Mouse (Mus musculus): ENCODE measurements at regions not wholly inside any gene's neighbourhood (a gene's known extent, or its start where the extent isn't known, plus 50 kb on each side); places are given as distances from the start of the nearest gene placed in this dataset.

- no peak for DNase-seq
These were observed 57.7 kb downstream of the Rpl14 start for GRCm38 (mm10) chr9:120628794-120629560.

- no peak for DNase-seq
These were observed 58.4 kb downstream of the Rpl14 start for GRCm38 (mm10) chr9:120629609-120630008.

GRCm38 (mm10) chr9:120632821-120633220 lies 61.6 kb downstream of the Rpl14 start:
- DNase-seq, result peak; percentile 29

- no peak for DNase-seq
These were observed 71.4 kb downstream of the Rpl14 start for GRCm38 (mm10) chr9:120642656-120643055.

GRCm38 (mm10) chr9:120643371-120643770 lies 72.1 kb downstream of the Rpl14 start:
- no peak for DNase-seq

GRCm38 (mm10) chr9:120645776-120646175 lies 74.5 kb downstream of the Rpl14 start:
- no peak for DNase-seq

- DNase-seq, result no peak
These were observed 75.8 kb downstream of the Rpl14 start for GRCm38 (mm10) chr9:120646806-120647667.

- DNase-seq, result no peak
These were observed 76.4 kb downstream of the Rpl14 start for GRCm38 (mm10) chr9:120647668-120647955.

- no peak for DNase-seq
These were observed 81.5 kb downstream of the Rpl14 start for GRCm38 (mm10) chr9:120652733-120653132.

- DNase-seq, result no peak
These were observed 81.9 kb downstream of the Rpl14 start for GRCm38 (mm10) chr9:120653170-120653569.

- DNase-seq, result no peak
These were observed 83.5 kb downstream of the Rpl14 start for GRCm38 (mm10) chr9:120654736-120655135.

- DNase-seq, result no peak
These were observed 85.7 kb downstream of the Rpl14 start for GRCm38 (mm10) chr9:120656976-120657375.

- no peak for DNase-seq
These were observed 86.5 kb downstream of the Rpl14 start for GRCm38 (mm10) chr9:120657786-120658185.

- DNase-seq, result no peak
These were observed 87.3 kb downstream of the Rpl14 start for GRCm38 (mm10) chr9:120658576-120658975.

GRCm38 (mm10) chr9:120661226-120661625 lies 90.0 kb downstream of the Rpl14 start:
- DNase-seq, result no peak

- DNase-seq, result no peak
These were observed 90.5 kb downstream of the Rpl14 start for GRCm38 (mm10) chr9:120661641-120662227.

GRCm38 (mm10) chr9:120663181-120663580 lies 91.9 kb downstream of the Rpl14 start:
- no peak for DNase-seq

- DNase-seq, result no peak
These were observed 92.8 kb downstream of the Rpl14 start for GRCm38 (mm10) chr9:120664086-120664485.

- no peak for DNase-seq
These were observed 101.2 kb downstream of the Rpl14 start for GRCm38 (mm10) chr9:120672452-120672851.

- no peak for DNase-seq
These were observed 103.6 kb downstream of the Rpl14 start for GRCm38 (mm10) chr9:120674855-120675254.

GRCm38 (mm10) chr9:120675371-120676150 lies 104.3 kb downstream of the Rpl14 start:
- peak; percentile 40 for DNase-seq

GRCm38 (mm10) chr9:120676301-120676700 lies 105.1 kb downstream of the Rpl14 start:
- DNase-seq, result no peak

- no peak for DNase-seq
These were observed 105.5 kb downstream of the Rpl14 start for GRCm38 (mm10) chr9:120676771-120677170.
